Mouse (Mus musculus): Measurements from ENCODE around the gene Olfr692. TPM values are rescaled to one million over a fixed set of nuclear protein-coding genes. Genes with fewer than 3 reads are reported as not detected.

The Olfr692 gene
- total RNA-seq, 2 experiments from 2014 or later, result not detected

- no peak for DNase-seq
These were observed 38.3 kb downstream of the Olfr692 start for GRCm38 (mm10) chr7:105406322-105406721.

GRCm38 (mm10) chr7:105411874-105412632 lies 44.0 kb downstream of the Olfr692 start:
- DNase-seq, result peak; percentile 78

GRCm38 (mm10) chr7:105414385-105414784 lies 46.4 kb downstream of the Olfr692 start:
- no peak for DNase-seq

- DNase-seq, result no peak
These were observed 48.5 kb downstream of the Olfr692 start for GRCm38 (mm10) chr7:105416529-105416928.

- no peak for DNase-seq
These were observed 50.1 kb downstream of the Olfr692 start for GRCm38 (mm10) chr7:105418106-105418505.

Other genes with a start within 250 kb of the Olfr692 start
- gene Olfr683, start 221.2 kb upstream of the Olfr692 start, total RNA-seq (2021), result not detected
- gene Olfr684, start 204.6 kb upstream of the Olfr692 start, total RNA-seq (2021), result not detected
- gene Olfr685, start 182.2 kb upstream of the Olfr692 start, total RNA-seq (2021), result not detected
- not detected for gene Olfr686, start 160.7 kb upstream of the Olfr692 start, total RNA-seq (2021)
- not detected for gene Olfr688, start 80.1 kb upstream of the Olfr692 start, total RNA-seq (2021)
- gene Olfr689, start 57.1 kb upstream of the Olfr692 start, total RNA-seq (2021), result not detected
- under 1 TPM; 0.42 to 0.51 TPM for gene Olfr690, start 34.1 kb upstream of the Olfr692 start, total RNA-seq (2021)
- under 1 TPM; 0.78 to 0.95 TPM for gene Olfr691, start 26.0 kb upstream of the Olfr692 start, total RNA-seq (2021)
- gene Gm5901, start 6.8 kb downstream of the Olfr692 start, total RNA-seq (2021), result not detected
- gene Fam160a2, start 31.8 kb downstream of the Olfr692 start, total RNA-seq (2021), result 10 to 100 TPM; 57.6 to 58.6 TPM
- under 1 TPM; 0.43 to 0.90 TPM for gene Cnga4, start 36.3 kb downstream of the Olfr692 start, total RNA-seq (2021)
- 1 to 10 TPM; 5.9 to 6.6 TPM for gene Cckbr, start 57.5 kb downstream of the Olfr692 start, total RNA-seq (2021)
- gene Cavin3, start 114.1 kb downstream of the Olfr692 start, total RNA-seq (2021), result 10 to 100 TPM; 12.7 to 13.2 TPM
- 10 to 100 TPM; 78.8 to 87.0 TPM for gene Smpd1, start 186.1 kb downstream of the Olfr692 start, total RNA-seq (2021)
- gene Apbb1, start 213.4 kb downstream of the Olfr692 start, total RNA-seq (2021), result 100 to 1,000 TPM; 352 to 385 TPM
- gene Hpx, start 231.9 kb downstream of the Olfr692 start, total RNA-seq (2021), result under 1 TPM in 1 of 2 experiments, not detected in 1; 0.22 TPM